In genomic region chr19:14789992-14790391, GRCm38 (mm10) we compare ENCODE assay signal across 23 mouse cellular contexts.
DNase-seq lines count a peak whose midpoint lies in the region; ATAC-seq and TF ChIP-seq lines count a peak whose summit lies in the region.
"Had no signal": no experiment of that assay in that cellular context is flagged by ENCODE, and none has a peak within 500 bp of the region (broad histone marks: within the 10 kb centered on the region; RNA-seq: fewer than 3 reads in every experiment).

No protein-coding gene starts in this region.

- 79% methylated on average over 1 of the region's 1 CpGs for WGBS in lung, embryonic 14.5 days
- 100% methylated on average over 1 of the region's 1 CpGs for WGBS in forebrain, embryonic 16.5 days

- no peak overlapping the region for H3K4me3 ChIP-seq in lung, embryonic 14.5 days (ENCODE audit: low read depth, low read length)
- no peak overlapping the region for H3K4me3 ChIP-seq in ES-Bruce4 (ENCODE audit: low read depth, low read length)
- no peak overlapping the region for H3K4me3 ChIP-seq in forebrain, embryonic 16.5 days (replicated peaks; ENCODE audit: low read length)
- H3K4me3 ChIP-seq: embryonic facial prominence, embryonic 10.5 days; embryonic facial prominence, embryonic 12.5 days; forebrain, embryonic 13.5 days; forebrain, embryonic 15.5 days had no signal

- no peak for TF ChIP-seq POLR2A in ES-Bruce4 (IDR thresholded peaks at IDR 0.05; ENCODE audit: insufficient read depth, low read length)

- peak; percentile 43 for DNase-seq in lung, embryonic 14.5 days
- no peak for DNase-seq in lung, adult 18-20 months
- peak; percentile 16 for DNase-seq in lung, postnatal 10 days
- DNase-seq in lung, postnatal 25 days (ENCODE audit: low spot score): peak; percentile 33
- no peak for DNase-seq in adrenal gland, postnatal 36 days
- no peak for DNase-seq in testis, postnatal 14 days (ENCODE audit: low spot score)
- DNase-seq: adrenal gland, adult 2 months; adrenal gland, postnatal 10 days; adrenal gland, postnatal 25 days; B cell, adult 2 months; cerebellum, adult 11-12 months; cerebellum, adult 2 months; cerebellum, adult 9-10 months; cerebellum, postnatal 10 days; cerebellum, postnatal 25 days had no signal

- no peak overlapping the region for H3K9ac ChIP-seq in lung, embryonic 14.5 days
- H3K9ac ChIP-seq in ES-Bruce4 (ENCODE audit: low read depth, poor library complexity, severe bottlenecking): no peak overlapping the region
- no peak overlapping the region for H3K9ac ChIP-seq in forebrain, embryonic 16.5 days (replicated peaks; ENCODE audit: low read depth, low read length)
- H3K9ac ChIP-seq: embryonic facial prominence, embryonic 12.5 days; forebrain, embryonic 13.5 days; forebrain, embryonic 15.5 days had no signal

- H3K27ac ChIP-seq in lung, embryonic 14.5 days (ENCODE audit: low read depth): no peak overlapping the region
- peak overlapping the region; percentile 79; the same call in 1 of the 2 replicates for H3K27ac ChIP-seq in ES-Bruce4 (ENCODE audit: insufficient read depth, low read length)
- no peak overlapping the region for H3K27ac ChIP-seq in forebrain, embryonic 16.5 days (ENCODE audit: low read length)
- H3K27ac ChIP-seq: embryonic facial prominence, embryonic 10.5 days; embryonic facial prominence, embryonic 12.5 days; forebrain, embryonic 13.5 days; forebrain, embryonic 15.5 days had no signal

- no peak for TF ChIP-seq EP300 in ES-Bruce4 (IDR thresholded peaks at IDR 0.05; ENCODE audit: insufficient read depth, low read depth, low read length)

- no peaks in the 10 kb centered on the region for H3K9me3 ChIP-seq in lung, embryonic 14.5 days (ENCODE audit: low read depth, low read length)
- H3K9me3 ChIP-seq in ES-Bruce4 (replicated peaks; ENCODE audit: control insufficient read depth, insufficient read depth, low read length, poor library complexity, severe bottlenecking): peaks cover 3% of the 10 kb centered on the region; the same call in 1 of the 2 replicates
- no peaks in the 10 kb centered on the region for H3K9me3 ChIP-seq in forebrain, embryonic 16.5 days (ENCODE audit: control insufficient read depth, low read length)
- H3K9me3 ChIP-seq: embryonic facial prominence, embryonic 10.5 days; embryonic facial prominence, embryonic 12.5 days; forebrain, embryonic 13.5 days; forebrain, embryonic 15.5 days had no signal

- H3K4me1 ChIP-seq in lung, embryonic 14.5 days (ENCODE audit: insufficient read depth): 0 out of 2 replicates have a peak, but pooled peaks cover 4% of the 10 kb centered on the region
- no peaks in the 10 kb centered on the region for H3K4me1 ChIP-seq in ES-Bruce4 (ENCODE audit: control insufficient read depth, insufficient read depth, low read length)
- no peaks in the 10 kb centered on the region for H3K4me1 ChIP-seq in forebrain, embryonic 16.5 days (replicated peaks; ENCODE audit: control insufficient read depth, insufficient read depth, low read length)
- H3K4me1 ChIP-seq: embryonic facial prominence, embryonic 12.5 days; forebrain, embryonic 15.5 days had no signal

- no peak for TF ChIP-seq CTCF in lung, embryonic 14.5 days (IDR thresholded peaks at IDR 0.05; ENCODE audit: low read depth)
- no peak for TF ChIP-seq CTCF in ES-Bruce4 (IDR thresholded peaks at IDR 0.05; ENCODE audit: low read depth, low read length)

- H3K4me2 ChIP-seq in lung, embryonic 14.5 days: no peak overlapping the region
- no peak overlapping the region for H3K4me2 ChIP-seq in forebrain, embryonic 16.5 days (ENCODE audit: low read length)
- H3K4me2 ChIP-seq: embryonic facial prominence, embryonic 12.5 days; forebrain, embryonic 13.5 days; forebrain, embryonic 15.5 days had no signal

- no peak for ATAC-seq in lung, embryonic 14.5 days (ENCODE audit: insufficient read depth)
- no peak for ATAC-seq in forebrain, embryonic 16.5 days
- ATAC-seq: CD4-positive, CD25-positive, alpha-beta regulatory T cell, adult 4 months; forebrain, embryonic 13.5 days; forebrain, embryonic 15.5 days had no signal

- H3K36me3 ChIP-seq in lung, embryonic 14.5 days (ENCODE audit: insufficient read depth): no peaks in the 10 kb centered on the region
- H3K36me3 ChIP-seq in ES-Bruce4 (ENCODE audit: control insufficient read depth, insufficient read depth, low read length, poor library complexity, severe bottlenecking): no peaks in the 10 kb centered on the region
- H3K36me3 ChIP-seq in forebrain, embryonic 16.5 days (ENCODE audit: control insufficient read depth, insufficient read depth): no peaks in the 10 kb centered on the region
- H3K36me3 ChIP-seq: embryonic facial prominence, embryonic 10.5 days; embryonic facial prominence, embryonic 12.5 days; forebrain, embryonic 15.5 days had no signal

- peaks cover 14% of the 10 kb centered on the region for H3K27me3 ChIP-seq in lung, embryonic 14.5 days (ENCODE audit: insufficient read depth, low read length)
- H3K27me3 ChIP-seq in ES-Bruce4 (ENCODE audit: control insufficient read depth, insufficient read depth, low read length, poor library complexity, severe bottlenecking): no peaks in the 10 kb centered on the region
- peaks cover 19% of the 10 kb centered on the region; the same call in 1 of the 2 replicates for H3K27me3 ChIP-seq in forebrain, embryonic 16.5 days (replicated peaks; ENCODE audit: control insufficient read depth, insufficient read depth, low read length)
- H3K27me3 ChIP-seq: CH12.LX had no signal

Comparison
In these comparisons a context has a peak if more than half of its experiments do, and no peak if none do; other contexts are left out.
1. DNase-seq: peak in lung, embryonic 14.5 days (single experiment), lung, postnatal 10 days (single experiment) and lung, postnatal 25 days (single experiment); none in lung, adult 18-20 months (0 of 2), adrenal gland, postnatal 36 days (0 of 2) and testis, postnatal 14 days (single experiment).